Mouse (Mus musculus) ES-CJ7 (cell line): Measurements from ENCODE around the gene Nr2c2.
"Not testable (repeated sequence)": the region's sequence is repeated elsewhere in the genome, so short reads cannot be mapped to it uniquely, and the experiment has no call there.

ENCODE experiments used
- DNase-seq: peaks from one replicate; pipeline ENCODE4 v3.0.0; 2011; ENCODE audit warnings: low read depth, low spot score

Nr2c2 gene

DNA sequence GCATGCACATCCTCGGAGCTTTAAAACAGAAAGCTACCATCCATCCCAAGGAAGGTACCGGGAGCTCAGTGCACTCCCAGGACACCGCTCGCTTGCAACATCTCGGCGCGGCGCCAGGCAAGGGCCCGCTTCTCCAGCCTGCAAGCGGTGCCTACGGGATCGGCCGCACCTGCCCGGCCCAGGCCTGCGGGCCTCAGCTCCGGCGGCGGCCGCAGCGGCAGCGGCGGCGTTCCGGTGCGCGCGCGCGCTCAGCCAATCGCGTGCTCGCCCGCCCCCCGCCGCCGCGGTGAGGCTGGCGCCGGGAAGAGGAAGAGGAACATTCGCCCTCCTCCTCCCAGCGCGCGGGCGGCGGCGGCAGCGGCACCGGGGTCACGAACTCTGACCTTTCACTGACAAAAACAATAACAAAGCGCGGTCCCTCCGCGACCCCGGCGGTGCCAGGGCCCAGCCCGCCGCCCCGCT is at the start of gene Nr2c2:
TSS of gene Nr2c2 (plus strand) at position 261 of the 462 bp plus-strand sequence.
- peak; percentile 72 for DNase-seq

- DNase-seq: no peak
Observed at GRCm38 (mm10) chr6:92042055-92042454, 49.1 kb upstream of the Nr2c2 start.

DNA sequence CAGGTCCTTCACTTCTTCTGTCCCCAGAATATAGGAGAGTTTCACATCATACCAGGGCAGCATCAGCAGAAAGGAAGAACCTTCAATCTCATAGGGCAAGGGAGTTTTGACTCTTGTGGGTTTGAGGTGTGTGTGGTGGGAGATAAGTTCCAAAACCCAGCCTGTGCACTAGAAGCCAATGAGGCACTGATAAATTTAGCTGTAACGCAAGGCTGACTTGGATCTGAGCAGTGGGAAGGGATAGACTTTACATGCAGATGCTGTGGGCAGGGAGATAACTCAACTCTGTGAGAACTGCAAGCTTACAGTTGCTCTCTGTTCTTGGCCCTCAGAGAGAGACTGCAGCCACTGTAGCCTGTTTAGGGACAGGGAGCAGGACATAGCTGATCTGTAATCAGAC is 48.3 kb upstream of the Nr2c2 start:
- no peak for DNase-seq

GRCm38 (mm10) chr6:92057768-92058167 is 33.4 kb upstream of the Nr2c2 start:
- DNase-seq: peak; percentile 47

DNA sequence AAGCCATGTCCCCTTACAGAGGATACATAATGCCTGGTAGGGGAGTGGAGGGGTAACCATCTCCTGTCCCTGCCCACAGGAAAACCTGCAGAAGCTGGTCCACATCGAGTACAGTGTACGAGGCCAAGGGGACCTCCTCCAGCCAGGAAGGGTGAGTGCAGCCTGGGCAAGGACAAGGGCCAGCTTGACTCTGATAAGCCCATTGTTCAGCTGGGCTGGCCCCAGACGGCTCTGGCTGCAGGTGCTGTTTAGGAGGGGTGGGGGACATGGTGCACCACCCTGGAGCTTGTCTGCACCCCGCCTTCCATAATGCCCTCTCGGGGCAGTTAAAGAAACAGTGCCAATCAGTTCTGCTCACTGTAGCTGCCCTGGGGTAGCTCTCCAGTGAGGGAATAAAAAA is 29.5 kb upstream of the Nr2c2 start:
- no peak for DNase-seq

DNA sequence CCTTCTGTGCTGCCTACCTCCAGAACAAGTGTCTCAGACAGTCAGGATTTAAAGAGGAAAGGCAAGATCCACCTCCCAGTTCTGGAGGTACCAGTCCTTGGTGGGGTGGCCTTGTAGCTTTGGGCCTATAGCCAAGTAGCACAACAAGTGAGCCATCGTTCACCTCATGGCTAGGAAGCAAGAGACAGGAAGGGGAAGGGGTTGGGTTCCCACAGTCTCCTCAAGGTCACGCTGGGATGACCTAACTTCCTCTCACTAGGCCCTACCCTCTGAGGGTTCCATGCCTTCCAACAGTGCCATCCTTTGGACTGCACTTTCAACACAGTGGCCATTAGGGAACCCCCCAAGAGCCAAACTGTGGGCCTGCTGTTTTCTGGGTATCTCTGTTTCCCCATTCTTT is 27.7 kb upstream of the Nr2c2 start:
- DNase-seq: no peak

- no peak for DNase-seq
Observed at GRCm38 (mm10) chr6:92064101-92064500, 27.1 kb upstream of the Nr2c2 start.

GRCm38 (mm10) chr6:92065721-92066496 is 25.3 kb upstream of the Nr2c2 start:
- peak; percentile 35 for DNase-seq

DNA sequence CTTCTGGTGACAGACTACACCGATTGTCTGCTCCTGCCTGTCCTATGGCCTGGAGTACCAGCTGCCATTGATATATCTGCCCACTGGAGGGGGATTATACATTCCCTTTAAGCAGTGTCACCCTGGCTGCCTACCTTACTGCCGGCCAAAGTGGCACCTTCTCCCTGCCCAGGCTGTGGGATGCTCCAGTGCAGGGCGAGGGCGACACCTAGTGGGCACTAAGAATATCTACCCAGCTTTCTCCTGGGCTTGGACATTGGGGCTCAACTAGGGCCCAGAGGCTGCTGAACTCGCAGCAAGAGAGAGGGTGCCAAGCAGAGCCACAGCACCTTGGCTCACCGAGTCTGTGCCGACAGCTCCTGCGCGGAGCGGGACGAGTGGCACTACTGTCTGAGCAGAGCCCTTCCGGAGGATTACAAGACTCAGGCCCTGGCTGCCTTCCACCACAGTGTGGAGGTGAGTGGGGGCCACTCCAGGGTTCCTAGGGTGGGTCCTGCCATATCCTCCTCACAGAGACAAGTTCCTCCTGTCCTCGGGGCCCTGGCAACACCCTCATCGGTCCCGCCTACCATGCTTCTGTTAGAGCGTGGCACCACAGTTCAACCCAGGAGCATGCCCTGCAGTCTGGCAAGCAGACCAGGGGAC is 23.9 kb upstream of the Nr2c2 start:
- DNase-seq: peak; percentile 85

DNA sequence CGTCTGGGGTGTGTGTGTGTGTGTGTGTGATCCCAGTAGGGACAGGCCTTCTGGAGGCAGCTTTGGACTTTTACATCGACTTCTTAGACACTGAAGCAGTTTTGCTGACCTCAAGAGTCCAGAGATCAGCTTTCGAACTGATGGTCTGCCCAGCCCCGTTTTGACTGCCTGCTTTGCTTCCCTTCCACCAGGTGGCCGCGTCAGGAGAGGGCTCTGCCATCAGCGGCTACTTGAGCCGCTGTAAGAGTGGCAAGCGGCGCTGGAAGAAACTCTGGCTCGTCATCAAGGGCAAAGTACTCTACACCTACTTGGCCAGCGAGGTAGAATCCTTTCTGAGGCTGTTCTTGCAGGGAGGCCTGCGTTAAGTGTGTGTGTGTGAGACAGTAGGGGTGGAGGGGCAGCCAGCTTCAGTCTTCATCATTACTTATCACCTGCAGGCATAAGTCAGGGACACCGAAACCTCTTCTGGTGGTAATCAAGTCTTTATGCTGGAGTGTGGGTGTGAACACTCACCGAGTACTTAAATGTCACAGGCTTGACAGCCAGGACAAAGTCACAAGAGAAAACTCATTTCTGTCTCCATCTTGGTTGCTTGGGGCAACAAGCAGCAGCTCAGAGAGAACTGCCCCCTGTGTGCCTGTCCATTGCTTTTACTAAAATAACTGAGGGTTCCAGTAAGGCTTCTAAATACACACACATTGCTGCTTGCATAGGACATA is 19.9 kb upstream of the Nr2c2 start:
- peak; percentile 12 for DNase-seq

DNA sequence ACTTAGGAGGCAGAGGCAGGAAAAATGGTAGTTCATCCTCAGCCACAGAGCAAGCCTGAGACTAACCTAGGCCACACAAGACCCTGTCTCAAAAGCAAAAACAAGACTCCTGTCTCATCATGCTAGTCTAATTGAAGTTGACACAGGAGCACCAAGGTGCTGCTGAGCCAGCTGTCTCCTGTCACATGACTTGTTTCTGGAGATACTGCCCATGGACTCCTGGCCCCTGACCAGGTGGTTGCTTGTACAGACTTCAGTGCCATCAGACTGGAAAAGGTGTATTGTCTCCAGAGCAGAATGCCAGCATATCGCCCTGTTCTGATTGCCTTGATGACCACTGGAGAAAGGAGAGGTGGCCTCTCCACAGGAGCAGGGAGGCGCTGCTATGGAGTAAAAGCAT is 10.5 kb upstream of the Nr2c2 start:
- DNase-seq: no peak

- no peak for DNase-seq
Observed at GRCm38 (mm10) chr6:92082756-92083155, 8.4 kb upstream of the Nr2c2 start.

DNA sequence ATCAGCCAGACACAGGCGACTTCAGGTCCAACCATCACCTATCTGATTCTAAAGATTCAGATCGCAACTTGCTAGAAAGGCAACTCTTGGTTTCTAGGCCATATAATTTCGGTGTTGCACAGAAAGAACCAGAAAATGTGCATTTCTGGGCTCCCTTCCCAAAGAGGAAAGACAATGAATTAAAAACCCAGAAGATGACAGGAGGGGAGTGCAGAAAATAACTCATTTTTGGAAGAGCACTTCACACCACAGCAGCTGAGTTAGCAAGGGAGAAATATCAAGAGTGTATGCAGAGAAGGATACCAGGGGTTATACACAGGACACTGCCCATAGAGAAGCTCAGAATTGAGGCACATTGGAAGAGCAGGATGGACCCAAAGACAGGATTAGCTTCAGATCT is 6.3 kb upstream of the Nr2c2 start:
- no peak for DNase-seq

DNA sequence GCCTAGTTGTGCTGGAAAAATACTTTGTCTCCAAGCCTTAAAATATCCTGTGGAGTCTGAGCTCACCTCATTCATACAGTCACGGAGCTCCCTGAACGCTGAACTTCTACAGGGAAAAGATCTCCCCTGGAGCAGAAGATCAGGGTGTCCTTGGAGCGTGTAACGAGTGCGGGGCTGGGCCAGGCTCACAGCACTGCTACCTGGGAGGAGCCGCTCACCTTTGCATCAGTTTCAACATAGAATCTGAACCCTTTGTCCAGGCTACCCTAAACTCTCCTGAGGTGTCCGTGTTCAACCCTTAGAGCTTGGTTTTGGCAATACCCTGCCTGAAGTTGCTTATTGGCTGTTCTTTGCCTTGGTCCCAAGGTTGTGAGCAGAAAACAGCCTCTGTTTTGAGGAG is 2.0 kb upstream of the Nr2c2 start:
- not testable (repeated sequence) for DNase-seq

DNA sequence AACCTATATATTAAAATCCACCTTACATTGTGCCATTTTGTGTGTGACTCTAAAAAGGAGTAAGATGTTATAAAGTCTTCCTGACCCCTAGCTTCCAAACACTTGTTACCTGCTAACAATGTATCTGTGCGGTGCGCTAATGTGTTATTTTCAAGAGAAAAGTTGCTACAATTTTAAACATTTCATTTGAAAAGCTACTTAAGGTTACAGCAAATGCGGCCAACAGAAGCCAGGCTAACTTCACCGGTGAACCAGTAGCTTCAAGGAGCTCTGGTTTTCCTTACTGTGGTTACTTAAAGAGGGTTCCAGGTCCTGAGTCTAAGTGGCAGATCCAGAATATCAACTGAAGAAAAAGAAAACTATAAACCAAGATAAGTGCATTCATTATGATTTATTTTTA is 1.2 kb upstream of the Nr2c2 start:
- DNase-seq: no peak

DNA sequence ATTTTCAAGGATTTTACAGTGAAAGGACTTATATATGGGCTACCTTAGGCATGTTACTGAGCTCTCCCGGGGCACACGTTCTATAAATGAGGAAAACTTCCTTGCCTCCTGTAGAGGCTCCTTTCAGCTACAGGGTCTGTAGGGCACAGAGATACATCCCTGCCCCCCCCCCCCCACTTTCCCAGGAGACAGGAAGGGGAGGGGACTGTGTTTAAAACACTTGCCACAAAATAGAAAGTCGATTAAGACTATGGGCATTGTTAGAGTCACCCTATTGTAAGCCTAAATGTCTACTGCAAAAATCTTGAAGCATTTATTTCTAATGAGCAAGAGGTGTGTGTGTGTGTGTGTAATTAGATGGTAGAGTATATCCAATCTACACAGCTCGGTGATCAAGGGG is 693 bp upstream of the Nr2c2 start:
- peak; percentile 14 for DNase-seq

- peak; percentile 99 for DNase-seq
Observed at GRCm38 (mm10) chr6:92091767-92092489, 738 bp downstream of the Nr2c2 start.

DNA sequence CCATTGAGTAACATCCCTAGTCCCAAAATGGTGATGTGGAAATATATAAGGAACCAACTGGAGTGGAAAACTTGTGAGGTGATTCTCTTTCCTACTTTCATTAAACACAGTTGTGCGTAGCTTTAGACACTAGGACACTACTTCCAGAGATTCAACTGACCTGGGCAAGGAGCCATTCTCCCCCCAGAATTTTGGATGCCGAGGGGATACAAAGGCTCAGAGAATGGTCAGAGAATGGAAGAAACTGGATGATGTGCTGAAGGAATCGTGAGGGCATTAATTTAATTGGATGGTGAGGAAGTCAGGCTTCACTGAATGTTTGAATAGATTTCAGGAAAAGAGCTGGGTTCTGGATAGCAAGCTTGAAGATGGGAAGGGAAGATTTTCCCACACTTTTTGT is 1.5 kb downstream of the Nr2c2 start:
- DNase-seq: no peak

GRCm38 (mm10) chr6:92093869-92094268 is 2.7 kb downstream of the Nr2c2 start:
- no peak for DNase-seq

DNA sequence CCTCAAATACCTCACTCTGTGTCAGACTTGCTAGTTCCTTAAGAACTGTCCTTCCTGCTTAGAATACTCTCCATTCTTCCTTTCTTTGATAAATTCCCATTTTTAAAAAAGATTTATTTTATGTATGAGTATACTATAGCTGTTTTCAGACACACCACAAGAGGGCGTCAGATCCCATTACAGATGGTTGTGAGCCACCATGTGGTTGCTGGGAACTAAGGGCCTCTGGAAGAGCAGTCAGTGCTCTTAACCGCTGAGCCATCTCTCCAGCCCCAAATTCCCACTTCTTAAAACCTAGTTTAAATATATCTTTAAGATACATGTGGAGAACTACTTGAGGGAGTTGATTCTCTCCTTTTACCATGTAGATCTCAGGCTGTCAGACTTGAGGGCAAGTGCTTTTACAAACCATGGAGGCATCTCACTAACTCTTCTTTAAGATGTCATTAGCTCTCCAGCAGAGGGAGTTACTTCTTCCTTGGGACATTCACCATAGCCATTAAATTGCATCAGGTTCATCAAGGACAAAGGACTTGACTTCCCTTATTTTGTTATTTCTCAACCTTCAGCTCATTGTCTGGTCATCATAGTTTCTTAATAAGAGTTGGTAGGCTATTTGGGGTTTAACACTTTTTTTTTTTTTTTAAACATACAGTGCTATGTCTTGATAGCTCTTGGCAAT is 9.6 kb downstream of the Nr2c2 start:
- DNase-seq: peak; percentile 53

DNA sequence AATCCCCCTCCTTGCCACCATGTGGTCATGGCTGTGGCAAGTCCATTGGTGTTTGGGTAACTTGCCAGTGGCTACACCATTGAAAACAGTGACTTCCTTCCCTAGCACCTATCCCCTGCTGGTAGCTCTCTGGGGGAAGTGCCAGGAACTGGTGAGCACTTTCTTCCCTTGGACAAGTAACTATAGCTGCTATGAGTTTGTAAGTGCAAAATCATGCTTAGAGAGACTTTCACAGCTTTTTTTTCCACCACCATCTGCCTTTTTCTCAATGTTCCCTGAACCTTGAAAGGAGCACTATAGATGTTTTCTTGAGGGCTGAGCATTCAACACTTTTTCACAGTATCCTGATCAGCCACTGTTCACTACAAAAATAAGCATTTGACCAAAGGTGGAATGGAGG is 33.4 kb downstream of the Nr2c2 start:
- DNase-seq: no peak
